Mouse (Mus musculus): ENCODE measurements at regions not wholly inside any gene's neighbourhood (a gene's known extent, or its start where the extent isn't known, plus 50 kb on each side); places are given as distances from the start of the nearest gene placed in this dataset.

GRCm38 (mm10) chr9:14215171-14215782 is 59.6 kb upstream of the Sesn3 start:
- TF ChIP-seq CTCF (IDR thresholded peaks at IDR 0.05; ENCODE audit: control insufficient read depth, insufficient read depth, low read length), result no peak
- no peak for TF ChIP-seq POLR2A (IDR thresholded peaks at IDR 0.05; ENCODE audit: borderline replicate concordance, control insufficient read depth, low read depth, low read length)
